ENCODE assay signal across 8 mouse cellular contexts in genomic region chr5:112577750-112578149, GRCm38 (mm10). TPM values are rescaled to one million over a fixed set of nuclear protein-coding genes. Genes with fewer than 3 reads are reported as not detected.
DNase-seq lines count a peak whose midpoint lies in the region; ATAC-seq lines count a peak whose summit lies in the region.

No protein-coding gene starts in this region.

- peak; percentile 68 to 78 for DNase-seq in cerebellum, postnatal 25 days
- no peak for DNase-seq in gastrocnemius, postnatal 25 days
- no peak for DNase-seq in c-Kit-positive CD71-positive TER-119-positive erythroid progenitor cells, embryonic 14.5 days (ENCODE audit: low spot score)
- DNase-seq in gastrocnemius, postnatal 14 days: no peak

- H3K9ac ChIP-seq in hindbrain, embryonic 15.5 days: peak overlapping the region; percentile 91
- peak overlapping the region; percentile 85 for H3K9ac ChIP-seq in midbrain, embryonic 16.5 days (ENCODE audit: low read depth, low read length)

- H3K4me1 ChIP-seq in hindbrain, embryonic 15.5 days (replicated peaks): peaks cover 51% of the 10 kb centered on the region
- peaks cover 22% of the 10 kb centered on the region for H3K4me1 ChIP-seq in midbrain, embryonic 16.5 days (ENCODE audit: control insufficient read depth, insufficient read depth, low read length)

- WGBS in hindbrain, embryonic 15.5 days: 7% methylated on average over 10 of the region's 10 CpGs
- 6% methylated on average over 10 of the region's 10 CpGs for WGBS in midbrain, embryonic 16.5 days

- peak overlapping the region; percentile 79 for H3K4me2 ChIP-seq in hindbrain, embryonic 15.5 days
- peak overlapping the region; percentile 79 for H3K4me2 ChIP-seq in midbrain, embryonic 16.5 days (ENCODE audit: low read length)

- H3K27me3 ChIP-seq in hindbrain, embryonic 15.5 days: no peaks in the 10 kb centered on the region; the same call in 1 of the 2 replicates
- H3K27me3 ChIP-seq in midbrain, embryonic 16.5 days (ENCODE audit: control insufficient read depth, insufficient read depth, low read depth, low read length): no peaks in the 10 kb centered on the region

- intact Hi-C loops in gastrocnemius, postnatal 14 days (cut with DNase I; ENCODE audit: low total_unique reads): no loop called here

- peak overlapping the region; percentile 89 for H3K27ac ChIP-seq in hindbrain, embryonic 15.5 days (replicated peaks)
- peak overlapping the region; percentile 89 for H3K27ac ChIP-seq in midbrain, embryonic 16.5 days (ENCODE audit: low read length)

- no peaks in the 10 kb centered on the region for H3K9me3 ChIP-seq in hindbrain, embryonic 15.5 days
- no peaks in the 10 kb centered on the region for H3K9me3 ChIP-seq in midbrain, embryonic 16.5 days (replicated peaks; ENCODE audit: control insufficient read depth, low read length, poor library complexity, severe bottlenecking)

- ATAC-seq in cerebellum, adult (ENCODE audit: insufficient number of reproducible peaks, low FRiP score, low TSS enrichment): 0 out of 2 replicates have a peak, but pooled peaks have one; percentile 1
- ATAC-seq in hindbrain, embryonic 15.5 days (ENCODE audit: low FRiP score, low read depth): peak; percentile 28
- ATAC-seq in midbrain, embryonic 16.5 days: 0 out of 2 replicates have a peak, but pooled peaks have one; percentile 1
- ATAC-seq in megakaryocyte, adult 5-6 weeks (ENCODE audit: poor library complexity, severe bottlenecking): no peak

- H3K4me3 ChIP-seq in hindbrain, embryonic 15.5 days: peak overlapping the region; percentile 79
- H3K4me3 ChIP-seq in midbrain, embryonic 16.5 days (ENCODE audit: low read depth, low read length): peak overlapping the region; percentile 61

- no peaks in the 10 kb centered on the region for H3K36me3 ChIP-seq in hindbrain, embryonic 15.5 days
- no peaks in the 10 kb centered on the region for H3K36me3 ChIP-seq in midbrain, embryonic 16.5 days (ENCODE audit: control insufficient read depth, insufficient read depth, low read length)

RNA-seq across cellular contexts. Expression of gene Sez6l, which starts 0.8 kb away (rescaled TPM):
- 41.3 and 46.3 TPM in 2 replicates for polyA plus RNA-seq in hindbrain, embryonic 15.5 days (2015; fragmentation: Nextera tagmentation; extraction: Ambion mirVana)
- 72.9 and 75.7 TPM in 2 replicates for polyA plus RNA-seq in midbrain, embryonic 16.5 days (2015; fragmentation: Nextera tagmentation; extraction: Ambion mirVana)
- total RNA-seq in gastrocnemius, postnatal 25 days (2021): not detected
- total RNA-seq in megakaryocyte, adult 5-6 weeks (2015): not detected in 2 replicates
- not detected in 2 replicates for total RNA-seq in megakaryocyte, adult 5-6 weeks (2017)
- total RNA-seq in gastrocnemius, postnatal 14 days (2021): under 1 TPM; 0.16 to 0.24 TPM

Comparison
In these comparisons a context has a peak if more than half of its experiments do, and no peak if none do; other contexts are left out.
1. DNase-seq: peak in cerebellum, postnatal 25 days (2 of 2); none in gastrocnemius, postnatal 25 days (single experiment), c-Kit-positive CD71-positive TER-119-positive erythroid progenitor cells, embryonic 14.5 days (single experiment) and gastrocnemius, postnatal 14 days (single experiment).